Mouse (Mus musculus) liver, embryonic 14.5 days (tissue): ENCODE data around the gene Slc2a1. TPM values are rescaled to one million over a fixed set of nuclear protein-coding genes. Genes with fewer than 3 reads are reported as not detected.
A peak's percentile ranks its signal among the peaks of the same experiment; 100 is the strongest.

Source experiments
- ATAC-seq: fragments of 200-750 bp; cut with Nextera tagmentation; 2 replicates; pipeline ENCODE4 v1.8.0; 2017; ENCODE audit warnings: moderate number of reproducible peaks, mild to moderate bottlenecking, moderate library complexity; ENCODE audit not compliant: insufficient read depth
- DNase-seq, 3 experiments: peaks; one replicate each; pipeline ENCODE4 v3.0.0-alpha.2; 2012 to 2013; ENCODE audit warnings: low read depth in 3 of 3, low spot score in 3 of 3
- H3K27ac ChIP-seq: fragments of 300-500 bp; sonication (generic); 2 replicates; pipeline ENCODE4 v1.5.1; 2014; ENCODE audit warnings: moderate library complexity, mild to moderate bottlenecking, control low read depth, inconsistent platforms
- H3K27me3 ChIP-seq: fragments of 300-500 bp; sonication (generic); 2 replicates; pipeline ENCODE4 v1.6.1; 2014; ENCODE audit warnings: mild to moderate bottlenecking, low read length, moderate library complexity; ENCODE audit not compliant: control insufficient read depth, insufficient read depth
- H3K36me3 ChIP-seq: fragments of 300-500 bp; sonication (generic); replicated peaks from 2 replicates; pipeline ENCODE4 v1.6.1; 2014; ENCODE audit warnings: low read depth; ENCODE audit not compliant: control insufficient read depth, insufficient read depth
- H3K4me1 ChIP-seq, 2 experiments: fragments of 200-500 bp in 1 of 2; fragments of 300-500 bp in 1 of 2; sonication (generic) in 1 of 2; replicated peaks; 2 replicates each; pipeline ENCODE4 v1.6.1; 2012 to 2014; ENCODE audit warnings: antibody characterized with exemption in 1 of 2, inconsistent platforms in 1 of 2, low read length in 1 of 2; ENCODE audit not compliant: control insufficient read depth in 2 of 2, insufficient read depth in 2 of 2
- H3K4me2 ChIP-seq: fragments of 300-500 bp; sonication (generic); 2 replicates; pipeline ENCODE4 v1.6.1; 2014; ENCODE audit warnings: low read depth, mild to moderate bottlenecking, control low read depth, moderate library complexity
- H3K4me3 ChIP-seq, 2 experiments: fragments of 200-500 bp in 1 of 2; fragments of 300-500 bp in 1 of 2; sonication (generic) in 1 of 2; 2 replicates each; pipeline ENCODE4 v1.5.1; 2012 to 2014; ENCODE audit warnings: low read depth in 2 of 2, low read length in 2 of 2, mild to moderate bottlenecking in 2 of 2, control low read depth in 1 of 2, inconsistent platforms in 1 of 2, moderate library complexity in 1 of 2; ENCODE audit not compliant: insufficient read depth in 1 of 2
- H3K9ac ChIP-seq: fragments of 300-500 bp; sonication (generic); replicated peaks from 2 replicates; pipeline ENCODE4 v1.6.1; 2014; ENCODE audit warnings: mild to moderate bottlenecking, control low read depth, moderate library complexity
- H3K9me3 ChIP-seq: fragments of 300-500 bp; sonication (generic); 2 replicates; pipeline ENCODE4 v1.6.1; 2016; ENCODE audit warnings: low read length, mixed read lengths; ENCODE audit not compliant: control insufficient read depth
- CTCF ChIP-seq: IDR thresholded peaks from 2 replicates; pipeline ENCODE4 v1.5.1; 2016; ENCODE audit warnings: antibody characterized with exemption, low read depth, control low read depth
- EP300 ChIP-seq: IDR thresholded peaks from 2 replicates; pipeline ENCODE4 v1.6.1; 2016; ENCODE audit warnings: antibody characterized with exemption, low read depth
- WGBS: fragments of 180-500 bp; shearing (Covaris S2); extraction: QIAGEN DNeasy Blood & Tissue Kit; methylation state at CpG from one replicate; pipeline ENCODE4 v1.1.7; 2014; ENCODE audit not compliant: insufficient replicate concordance; 5-methylcytosine and 5-hydroxymethylcytosine counted together
- polyA plus RNA-seq, 2 experiments: library from polyadenylated mRNA; depleted of rRNA in 1 of 2; stranded (reverse) in 1 of 2; unstranded in 1 of 2; fragments of >200 nt; fragmentation: Nextera tagmentation in 1 of 2; extraction: Ambion mirVana in 1 of 2; gene quantifications; 2 replicates each; pipeline versions ENCODE4 v1.2.1 to v1.2.3; 2012 to 2014

Gene Slc2a1
- polyA plus RNA-seq, 2 experiments, result 173 to 259 TPM

- Histone ChIP-seq H3K9me3 (no peaks in the 10 kb centered on the region), H3K4me3 (peak overlapping the region; percentile 56 to 71), H3K27ac (peak overlapping the region; percentile 27; the same call in 1 of the 2 replicates), H3K27me3 (no peaks in the 10 kb centered on the region; the same call in 1 of the 2 replicates), H3K4me1 (peaks cover 39 to 68% of the 10 kb centered on the region in 2 experiments), H3K36me3 (peaks cover 71% of the 10 kb centered on the region), H3K9ac (peak overlapping the region; percentile 99), H3K4me2 (peak overlapping the region; percentile 81)
- 91% methylated on average over 5 of the region's 5 CpGs for WGBS
- ATAC-seq (no peak), DNase-seq (no peak)
- TF ChIP-seq EP300 (no peak), CTCF (no peak)
Observed at GRCm38 (mm10) chr4:119111410-119111809, 2.9 kb downstream of the Slc2a1 start.

- peak overlapping the region; percentile 81 for H3K4me2 ChIP-seq
- peaks cover 80% of the 10 kb centered on the region for H3K36me3 ChIP-seq
- H3K9ac ChIP-seq, result peak overlapping the region; percentile 99
- H3K27ac ChIP-seq, result peak overlapping the region; percentile 27
- H3K9me3 ChIP-seq, result no peaks in the 10 kb centered on the region
- peaks cover 36 to 68% of the 10 kb centered on the region in 2 experiments for H3K4me1 ChIP-seq
- no peak for DNase-seq
- WGBS, result 78% methylated on average over 2 of the region's 2 CpGs
- H3K4me3 ChIP-seq, result peak overlapping the region; percentile 56 to 71
- no peak for ATAC-seq
- H3K27me3 ChIP-seq, result no peaks in the 10 kb centered on the region
- TF ChIP-seq EP300 (no peak), CTCF (no peak)
Observed at GRCm38 (mm10) chr4:119112256-119112885, 3.9 kb downstream of the Slc2a1 start.

- 35% methylated on average over 6 of the region's 6 CpGs for WGBS
- ATAC-seq, result peak; percentile 22; the same call in 1 of the 2 replicates
Observed at GRCm38 (mm10) chr4:119115611-119116070, 7.1 kb downstream of the Slc2a1 start.

GRCm38 (mm10) chr4:119116336-119116735, 7.8 kb downstream of the Slc2a1 start:
- Histone ChIP-seq H3K27me3 (no peaks in the 10 kb centered on the region), H3K27ac (no peak overlapping the region; the same call in 1 of the 2 replicates), H3K36me3 (peaks cover 99% of the 10 kb centered on the region), H3K9ac (no peak overlapping the region), H3K4me3 (no peak overlapping the region), H3K9me3 (no peaks in the 10 kb centered on the region), H3K4me2 (peak overlapping the region; percentile 11; the same call in 1 of the 2 replicates), H3K4me1 (peaks cover 48 to 82% of the 10 kb centered on the region in 2 experiments)
- no peak for DNase-seq
- no peak for TF ChIP-seq EP300
- peak; percentile 64 for TF ChIP-seq CTCF
- 90% methylated on average over 1 of the region's 1 CpGs for WGBS
- peak; percentile 27; the same call in 1 of the 2 replicates for ATAC-seq

More at GRCm38 (mm10) chr4:119115611-119116070, 7.1 kb downstream of the Slc2a1 start:
- Histone ChIP-seq H3K4me2 (peak overlapping the region; percentile 81), H3K27me3 (no peaks in the 10 kb centered on the region), H3K27ac (peak overlapping the region; percentile 37), H3K9ac (peak overlapping the region; percentile 20; the same call in 1 of the 2 replicates), H3K4me3 (0 out of 4 replicates have a peak overlapping the region, but pooled peaks of 1 of the 2 experiments have one; percentile 22), H3K4me1 (peaks cover 44 to 79% of the 10 kb centered on the region in 2 experiments), H3K36me3 (peaks cover 99% of the 10 kb centered on the region), H3K9me3 (no peaks in the 10 kb centered on the region)
- no peak for TF ChIP-seq CTCF
- no peak for TF ChIP-seq EP300
- no peak for DNase-seq

- TF ChIP-seq CTCF, result no peak
- TF ChIP-seq EP300, result no peak
- no peaks in the 10 kb centered on the region for H3K27me3 ChIP-seq
- ATAC-seq, result no peak
- H3K4me3 ChIP-seq, result no peak overlapping the region
- H3K27ac ChIP-seq, result no peak overlapping the region
- H3K9me3 ChIP-seq, result no peaks in the 10 kb centered on the region
- H3K4me1 ChIP-seq, result peaks cover 46 to 79% of the 10 kb centered on the region in 2 experiments
- H3K36me3 ChIP-seq, result peaks cover 99% of the 10 kb centered on the region
- no peak overlapping the region; the same call in 1 of the 2 replicates for H3K4me2 ChIP-seq
- DNase-seq, result no peak
- H3K9ac ChIP-seq, result no peak overlapping the region
- 88% methylated on average over 5 of the region's 5 CpGs for whole genome bisulfite sequencing
Observed at GRCm38 (mm10) chr4:119117571-119117970, 9.1 kb downstream of the Slc2a1 start.
